1 mouse cellular context compared by ENCODE assay signal in the genomic region with DNA sequence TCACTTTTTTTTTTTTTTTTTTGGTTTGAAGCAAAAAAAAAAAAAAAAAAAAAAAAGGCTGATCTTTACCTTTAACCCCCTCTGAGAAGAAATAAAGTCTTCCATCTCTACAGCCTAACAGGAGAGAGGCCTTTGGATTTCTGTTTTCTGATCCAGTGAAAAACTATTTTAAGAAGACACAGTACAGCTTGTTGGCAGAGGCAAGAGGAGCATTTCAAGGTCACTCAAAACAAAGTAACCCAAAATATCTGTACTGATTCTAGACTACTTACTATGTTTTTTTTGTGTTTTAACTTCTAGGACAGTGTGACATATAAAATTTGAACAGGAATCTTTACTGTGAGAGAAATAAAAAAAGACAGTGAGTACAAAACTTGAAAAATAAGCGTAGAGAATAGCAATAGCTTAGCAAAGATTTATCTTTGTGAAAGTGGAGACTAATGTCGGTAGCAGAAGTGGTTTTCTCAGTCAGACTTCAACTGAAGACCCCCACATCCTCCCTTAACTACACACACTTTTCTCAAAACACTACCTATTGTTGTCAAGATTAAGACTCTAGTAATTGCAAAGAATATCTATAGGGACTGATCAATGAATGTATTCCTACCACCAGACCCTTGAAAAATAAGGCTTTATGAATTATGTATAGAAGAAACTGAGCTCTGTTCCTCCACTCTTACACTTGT.
TF ChIP-seq lines count a peak whose summit lies in the region.

No protein-coding gene starts in this region.

TF ChIP-seq in CH12.LX, 34 proteins besides CTCF, POLR2A, EP300 and RAD21:
- TF ChIP-seq NELFE (IDR thresholded peaks at IDR 0.05; ENCODE audit: low read depth, low read length) (0 out of 2 replicates have a peak, but pooled peaks have one; percentile 18), MAFK (IDR thresholded peaks at IDR 0.05; ENCODE audit: insufficient replicate concordance, low read length) (no peak), JUND (conservative IDR thresholded peaks at IDR 0.05; ENCODE audit: low read depth, low read length) (0 out of 2 replicates have a peak, but pooled peaks have one; percentile 26), RCOR1 (conservative IDR thresholded peaks at IDR 0.05; ENCODE audit: low read depth, low read length) (no peak), SIN3A (IDR thresholded peaks at IDR 0.05; ENCODE audit: low read length) (0 out of 2 replicates have a peak, but pooled peaks have one; percentile 12), PAX5 (IDR thresholded peaks at IDR 0.05; ENCODE audit: low read length) (no peak), ZNF384 (IDR thresholded peaks at IDR 0.05; ENCODE audit: low read depth, low read length) (peak; percentile 85), KAT2A (IDR thresholded peaks at IDR 0.05; ENCODE audit: insufficient replicate concordance, low read length) (no peak), MAX (IDR thresholded peaks at IDR 0.05; ENCODE audit: low read length) (0 out of 2 replicates have a peak, but pooled peaks have one; percentile 35), MEF2A (IDR thresholded peaks at IDR 0.05; ENCODE audit: borderline replicate concordance, low read depth, low read length) (no peak), ELF1 (IDR thresholded peaks at IDR 0.05; ENCODE audit: low read depth, low read length) (no peak), TBP (conservative IDR thresholded peaks at IDR 0.05; ENCODE audit: low read depth, low read length) (no peak), POLR2AphosphoS2 (IDR thresholded peaks at IDR 0.05; ENCODE audit: low read depth, low read length) (no peak), ZC3H11A (IDR thresholded peaks at IDR 0.05; ENCODE audit: low read depth, low read length) (no peak), E2F4 (IDR thresholded peaks at IDR 0.05; ENCODE audit: insufficient replicate concordance, low read depth, low read length) (no peak), CHD1 (IDR thresholded peaks at IDR 0.05; ENCODE audit: low read depth, low read length) (peak; percentile 85), BHLHE40 (IDR thresholded peaks at IDR 0.05; ENCODE audit: low read depth, low read length) (0 out of 2 replicates have a peak, but pooled peaks have one; percentile 16), IRF4 (IDR thresholded peaks at IDR 0.05; ENCODE audit: low read depth, low read length) (peak; percentile 59)
